Mouse (Mus musculus) brain, adult 2 months (tissue): ENCODE results near the gene Bahcc1.
A peak's percentile ranks its signal among the peaks of the same experiment; 100 is the strongest.

ENCODE experiments used
- DNase-seq: peaks from one replicate; pipeline ENCODE4 v3.0.0; 2011; ENCODE audit warnings: low read depth, low spot score

Bahcc1 gene

GRCm38 (mm10) chr11:120296305-120297144, 63.8 kb downstream of the Bahcc1 start:
- DNase-seq = no peak

DNA sequence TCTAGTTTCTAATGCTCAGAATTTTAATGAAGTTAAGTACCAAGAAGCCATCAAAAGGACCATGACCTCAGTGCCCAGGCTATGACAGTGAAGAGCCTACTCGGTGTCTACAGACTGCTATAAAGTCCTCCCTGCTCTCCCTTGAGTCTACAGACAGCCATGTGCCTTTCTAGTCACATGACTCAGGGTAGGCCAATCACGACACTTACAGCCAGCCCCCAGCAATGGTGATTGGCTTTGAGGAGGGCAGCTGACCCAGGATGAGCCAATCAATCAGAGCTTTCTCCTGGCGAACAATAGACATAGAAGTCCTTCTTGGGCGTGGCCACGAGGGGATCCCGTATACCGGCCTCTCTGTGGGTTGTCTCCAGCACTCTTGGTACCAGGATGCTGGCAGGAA, 65.0 kb downstream of the Bahcc1 start:
- no peak for DNase-seq

GRCm38 (mm10) chr11:120298441-120299141, 65.8 kb downstream of the Bahcc1 start:
- no peak for DNase-seq

DNA sequence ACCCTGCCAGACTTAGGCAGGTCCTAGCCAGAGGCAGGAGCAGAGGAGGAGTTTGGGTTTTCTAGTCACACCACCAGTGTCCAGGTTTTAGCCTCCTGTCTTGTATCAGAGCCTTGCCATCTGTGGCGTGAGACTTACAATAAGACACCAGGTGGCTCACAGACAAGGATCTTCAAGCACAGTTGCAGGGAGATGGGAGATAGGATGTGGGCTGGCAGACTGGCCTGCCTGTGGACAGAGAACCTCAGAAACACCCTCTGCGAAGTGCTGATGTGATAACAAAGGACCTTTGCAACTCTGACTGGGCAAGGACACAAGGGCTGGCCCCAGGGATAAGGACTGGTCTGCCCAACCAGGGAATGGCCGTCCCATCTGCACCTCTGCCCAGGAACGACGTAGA, 66.7 kb downstream of the Bahcc1 start:
- peak; percentile 45 for DNase-seq

DNA sequence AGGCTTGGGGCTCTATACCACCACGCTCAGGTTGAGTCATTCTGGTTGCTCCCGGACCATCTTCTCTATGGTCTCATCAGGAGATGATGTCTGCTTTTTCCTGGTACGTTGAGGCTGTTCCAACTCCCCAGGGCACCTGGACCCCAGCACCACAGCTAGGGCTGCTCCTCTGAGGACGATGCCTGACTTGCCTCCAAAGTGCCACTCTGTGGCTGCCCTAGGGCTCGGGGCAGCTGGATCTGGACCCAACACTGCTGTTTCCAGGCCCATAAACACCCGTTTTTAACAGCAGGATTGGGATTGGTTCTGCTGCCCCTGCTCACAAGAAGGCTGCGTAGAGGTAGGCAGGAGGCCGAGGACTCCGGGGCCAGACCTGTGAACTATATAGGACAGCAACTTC, 70.4 kb downstream of the Bahcc1 start:
- no peak for DNase-seq

DNA sequence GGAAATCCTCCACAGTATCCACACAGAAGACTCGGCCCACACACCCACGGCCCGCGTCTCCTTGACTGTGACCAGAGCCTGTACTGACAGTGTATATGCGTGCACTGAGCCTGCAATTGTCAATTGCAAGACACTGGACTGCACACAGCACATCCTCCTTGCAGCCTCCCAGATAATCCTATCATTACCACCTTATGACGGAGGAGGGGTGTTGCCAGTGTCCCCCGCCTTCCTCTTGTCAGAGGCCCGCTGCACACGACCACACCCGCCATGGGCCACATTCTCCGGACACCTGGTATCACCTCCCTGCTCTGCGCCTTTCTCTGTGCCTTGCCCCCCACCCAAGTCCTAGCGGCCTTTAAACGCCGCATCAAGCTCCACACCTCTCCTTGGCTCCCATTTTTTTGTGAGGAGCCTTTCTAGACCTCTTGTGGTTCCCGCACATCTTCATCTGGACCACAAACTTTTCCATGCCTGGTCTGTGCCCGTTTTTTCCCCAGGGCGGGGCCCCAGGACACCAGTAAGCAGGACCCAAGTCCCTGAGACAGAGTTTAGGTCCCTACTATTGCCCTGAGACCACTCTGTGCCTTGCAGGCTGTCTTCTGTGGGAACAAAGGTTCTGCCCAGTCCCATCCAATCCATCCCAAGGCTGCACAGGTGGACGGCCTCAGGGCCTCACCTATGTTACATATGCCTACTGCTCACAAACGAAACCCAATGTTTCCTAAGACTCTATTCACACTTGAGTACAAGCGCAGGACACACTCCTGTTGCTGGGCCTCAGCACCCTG, 71.0 kb downstream of the Bahcc1 start:
- DNase-seq = no peak

DNA sequence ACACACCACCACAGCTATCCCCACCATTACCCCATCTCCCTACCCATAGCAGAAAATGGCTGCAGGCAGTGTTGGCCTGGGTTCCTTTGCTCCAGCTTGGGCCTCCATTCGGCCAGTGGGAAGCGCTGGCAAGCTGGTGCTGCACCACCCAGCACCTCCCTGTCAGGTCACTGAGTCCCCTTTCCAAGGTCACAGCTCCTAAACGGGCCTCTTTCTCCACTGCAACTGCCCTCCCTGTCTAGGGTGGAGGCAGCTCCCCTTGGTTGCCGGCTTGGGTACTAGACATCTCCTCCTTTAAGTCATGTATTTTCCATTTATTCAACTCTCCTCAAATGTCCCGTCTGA, 71.6 kb downstream of the Bahcc1 start:
- no peak for DNase-seq

- DNase-seq = peak; percentile 99
Measured at GRCm38 (mm10) chr11:120304886-120305534, 72.3 kb downstream of the Bahcc1 start.

DNA sequence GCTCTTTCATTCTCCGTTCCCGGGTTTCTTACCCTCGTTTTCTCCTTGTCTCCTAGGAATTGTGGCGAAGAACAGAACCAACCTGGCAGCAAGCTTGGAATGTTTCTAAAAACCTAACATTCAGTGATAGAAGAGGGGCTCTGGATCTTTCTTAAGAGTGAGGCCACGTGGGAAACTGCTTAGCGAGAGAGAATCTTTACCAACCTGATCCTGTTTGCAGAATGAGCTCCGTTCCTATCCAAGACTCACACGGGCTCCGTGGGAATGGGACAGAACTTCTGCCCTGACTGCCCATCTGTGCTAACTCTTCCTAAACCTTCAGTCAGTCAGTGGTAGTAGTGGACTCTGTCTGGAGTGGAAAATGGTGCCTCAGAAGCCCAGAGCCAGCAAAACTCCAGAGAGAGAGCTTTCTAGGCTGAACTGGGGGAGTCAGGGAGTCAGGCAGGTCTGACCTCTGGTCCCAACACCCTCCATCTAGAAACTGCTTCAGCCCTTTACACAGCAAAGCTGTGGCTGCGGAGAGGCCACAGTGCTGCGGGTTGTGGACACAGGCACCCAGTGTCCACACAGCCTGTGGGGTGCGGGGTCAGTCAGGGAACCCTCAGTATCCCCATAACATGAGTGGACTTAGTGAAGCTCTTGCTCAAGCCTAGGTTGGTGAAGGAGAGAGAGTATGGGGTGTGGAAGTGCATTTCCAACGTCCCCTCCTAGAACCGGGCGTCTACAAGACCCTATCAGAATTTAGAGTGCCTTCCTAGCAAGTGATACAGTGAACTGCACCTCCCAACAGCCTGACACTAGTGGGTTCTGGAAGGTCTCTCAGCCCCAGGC, 73.0 kb downstream of the Bahcc1 start:
- no peak for DNase-seq

DNA sequence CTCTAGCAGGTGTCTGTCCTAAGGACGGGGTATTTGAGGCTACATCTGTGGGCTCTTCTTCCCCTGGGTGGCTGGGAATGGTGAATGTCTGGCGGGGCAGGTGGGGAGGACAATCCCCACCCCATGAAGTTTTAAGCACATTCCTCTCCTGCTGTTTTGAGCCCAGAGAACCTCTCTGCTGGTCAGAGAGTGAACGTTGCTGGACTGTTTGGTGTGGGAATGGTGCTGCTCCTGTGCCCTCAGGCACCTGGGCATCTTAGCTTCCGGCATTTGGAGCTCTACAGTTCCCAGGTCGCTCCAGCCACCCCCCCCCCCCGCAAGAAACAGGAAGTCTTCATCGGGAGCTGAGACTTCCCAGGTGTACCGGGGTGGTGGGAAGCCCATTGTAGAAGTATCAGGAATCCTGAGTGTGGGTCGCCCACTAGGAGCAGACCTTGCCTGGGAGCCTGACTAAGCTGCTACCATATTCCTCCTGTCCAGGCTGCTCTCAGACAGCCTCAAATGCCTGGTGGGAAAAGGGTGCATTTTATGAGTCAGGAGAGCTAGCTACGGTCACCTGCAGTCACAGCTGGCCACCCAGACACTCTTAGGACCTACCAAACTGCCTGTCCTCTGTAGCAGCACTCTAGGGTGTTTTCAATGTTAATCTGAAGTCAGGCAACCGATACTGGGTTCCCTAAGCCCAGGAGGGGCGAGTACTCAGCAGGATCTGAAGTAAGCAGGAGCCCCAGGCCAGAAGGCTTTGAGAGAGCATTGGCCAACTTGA, 73.8 kb downstream of the Bahcc1 start:
- no peak for DNase-seq

GRCm38 (mm10) chr11:120307132-120307413, 74.3 kb downstream of the Bahcc1 start:
- no peak for DNase-seq

DNA sequence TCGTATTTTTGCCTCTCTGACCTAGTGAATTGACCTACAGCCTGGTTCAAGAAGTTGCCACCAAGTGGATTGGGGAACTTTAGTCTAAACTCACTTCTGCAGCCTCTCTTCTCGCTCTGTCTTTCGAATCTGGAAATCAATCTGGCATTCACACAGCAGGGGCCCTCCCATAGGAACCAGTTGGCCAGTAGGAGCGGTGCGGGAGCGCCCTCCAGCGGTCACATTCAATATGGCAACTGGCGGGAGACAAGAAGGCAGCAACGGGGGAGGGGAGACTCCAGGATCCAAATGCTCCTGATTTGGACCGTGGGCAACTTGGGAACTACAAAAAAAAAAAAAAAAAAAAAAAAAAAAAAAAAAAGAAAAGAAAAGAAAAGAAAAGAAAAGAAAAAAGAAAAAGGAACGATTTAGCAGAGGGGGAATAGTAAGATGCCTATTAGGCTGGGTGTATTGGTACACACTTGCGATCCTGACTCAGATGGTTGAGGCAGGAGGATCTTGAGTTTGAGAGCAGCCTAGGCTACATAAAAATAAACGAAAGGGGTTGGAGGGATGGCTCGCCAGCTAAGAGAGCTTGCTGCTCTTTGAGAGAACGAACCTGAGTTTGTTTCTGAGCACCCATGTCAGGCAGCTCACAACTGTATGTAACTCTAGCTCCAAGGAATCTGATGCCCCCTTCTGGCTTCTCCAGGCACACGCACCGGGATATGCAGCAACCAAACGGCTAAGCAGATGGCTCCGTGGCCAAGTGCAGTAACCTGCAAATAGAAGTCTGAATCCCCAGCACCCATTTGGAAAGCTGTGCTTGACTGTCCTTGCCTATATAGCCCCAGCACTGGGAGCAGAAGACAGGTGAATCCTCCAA, 75.1 kb downstream of the Bahcc1 start:
- DNase-seq = peak; percentile 95

- no peak for DNase-seq
Measured at GRCm38 (mm10) chr11:120308441-120309320, 75.9 kb downstream of the Bahcc1 start.

- peak; percentile 98 for DNase-seq
Measured at GRCm38 (mm10) chr11:120310813-120311312, 78.1 kb downstream of the Bahcc1 start.

DNA sequence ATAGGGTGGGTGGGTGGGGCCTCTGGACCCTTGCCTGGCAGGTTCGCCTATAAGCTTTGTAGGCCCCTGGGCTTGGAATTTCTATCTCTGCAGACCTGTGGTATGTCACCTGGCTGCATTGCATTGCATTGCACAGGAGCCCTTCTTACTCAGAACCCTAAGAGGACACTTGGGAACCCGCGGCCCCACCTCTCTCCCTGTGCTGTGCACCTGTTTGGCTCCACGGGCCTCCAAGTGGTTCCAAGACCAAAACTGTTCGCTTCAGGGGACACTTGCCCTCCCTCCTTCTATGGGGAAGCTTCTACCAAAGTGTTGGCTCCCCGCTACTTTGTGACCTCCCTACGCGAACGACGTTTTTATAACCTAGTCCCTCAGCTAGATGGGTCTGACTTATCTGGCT, 78.8 kb downstream of the Bahcc1 start:
- no peak for DNase-seq

- DNase-seq = no peak
Measured at GRCm38 (mm10) chr11:120312069-120312468, 79.3 kb downstream of the Bahcc1 start.

- DNase-seq = no peak
Measured at GRCm38 (mm10) chr11:120313906-120314685, 81.3 kb downstream of the Bahcc1 start.
